Mouse (Mus musculus) MEL-GATA-1-ER (cell line): ENCODE data around the gene Rpl5.
"Not testable (repeated sequence)": the region's sequence is repeated elsewhere in the genome, so short reads cannot be mapped to it uniquely, and the experiment has no call there.

Experiments used
- DNase-seq: peaks from one replicate; pipeline ENCODE4 v3.0.0-alpha.2; 2012; ENCODE audit warnings: low read depth; ENCODE audit errors: extremely low read depth

Gene Rpl5

GRCm38 (mm10) chr5:107896265-107896664 lies 4.0 kb upstream of the Rpl5 start:
- DNase-seq: no peak

GRCm38 (mm10) chr5:107901014-107901615 lies 813 bp downstream of the Rpl5 start:
- no peak for DNase-seq

GRCm38 (mm10) chr5:107904325-107904724 lies 4.0 kb downstream of the Rpl5 start:
- DNase-seq: no peak

- no peak for DNase-seq
These were observed 8.3 kb downstream of the Rpl5 start for GRCm38 (mm10) chr5:107908514-107909110.

GRCm38 (mm10) chr5:107909668-107910067 lies 9.4 kb downstream of the Rpl5 start:
- no peak for DNase-seq

GRCm38 (mm10) chr5:107910084-107910616 lies 9.8 kb downstream of the Rpl5 start:
- no peak for DNase-seq

GRCm38 (mm10) chr5:107911012-107911411 lies 10.7 kb downstream of the Rpl5 start:
- DNase-seq: no peak

- DNase-seq: no peak
These were observed 15.0 kb downstream of the Rpl5 start for GRCm38 (mm10) chr5:107915280-107915679.

GRCm38 (mm10) chr5:107921400-107922252 lies 21.3 kb downstream of the Rpl5 start:
- peak; percentile 66 for DNase-seq

GRCm38 (mm10) chr5:107922836-107923235 lies 22.5 kb downstream of the Rpl5 start:
- DNase-seq: no peak

- no peak for DNase-seq
These were observed 24.3 kb downstream of the Rpl5 start for GRCm38 (mm10) chr5:107924564-107924963.

GRCm38 (mm10) chr5:107926550-107927249 lies 26.4 kb downstream of the Rpl5 start:
- no peak for DNase-seq

GRCm38 (mm10) chr5:107932556-107932955 lies 32.3 kb downstream of the Rpl5 start:
- DNase-seq: no peak

- DNase-seq: no peak
These were observed 33.1 kb downstream of the Rpl5 start for GRCm38 (mm10) chr5:107933202-107933974.

- DNase-seq: no peak
These were observed 34.7 kb downstream of the Rpl5 start for GRCm38 (mm10) chr5:107934770-107935543.

GRCm38 (mm10) chr5:107936625-107937389 lies 36.5 kb downstream of the Rpl5 start:
- no peak for DNase-seq

GRCm38 (mm10) chr5:107938483-107938882 lies 38.2 kb downstream of the Rpl5 start:
- DNase-seq: not testable (repeated sequence)

GRCm38 (mm10) chr5:107938886-107939285 lies 38.6 kb downstream of the Rpl5 start:
- no peak for DNase-seq

- DNase-seq: no peak
These were observed 39.4 kb downstream of the Rpl5 start for GRCm38 (mm10) chr5:107939701-107940100.
